Mouse (Mus musculus) ES-E14 (cell line): ENCODE data around the gene Klhl9.
"Not testable (repeated sequence)": the region's sequence is repeated elsewhere in the genome, so short reads cannot be mapped to it uniquely, and the experiment has no call there.

Experiments used
- HCFC1 ChIP-seq: IDR thresholded peaks from 2 replicates; pipeline ENCODE4 v1.6.1; 2012; ENCODE audit warnings: low read length, inconsistent platforms, borderline replicate concordance; ENCODE audit not compliant: insufficient read depth
- ZC3H11A ChIP-seq: IDR thresholded peaks from 2 replicates; pipeline ENCODE4 v1.6.1; 2012; ENCODE audit warnings: low read depth, mild to moderate bottlenecking, inconsistent platforms, low read length, borderline replicate concordance

GRCm38 (mm10) chr4:88757628-88758031, 35.4 kb upstream of the Klhl9 start:
- TF ChIP-seq HCFC1, ZC3H11A: not testable (repeated sequence)
